Mouse (Mus musculus): Measurements from ENCODE around the gene Gm6583. TPM values are rescaled to one million over a fixed set of nuclear protein-coding genes. Genes with fewer than 3 reads are reported as not detected.
A peak's percentile ranks its signal among the peaks of the same experiment; 100 is the strongest.
"Not testable (repeated sequence)": the region's sequence is repeated elsewhere in the genome, so short reads cannot be mapped to it uniquely, and the experiment has no call there.

Gene Gm6583
- polyA plus RNA-seq, 1 experiment = not detected

GRCm38 (mm10) chr5:112329805-112330564, 25.8 kb downstream of the Gm6583 start:
- no peak for DNase-seq (ENCODE audit: low read depth, low spot score)
- 90% methylated on average over 14 of the region's 14 CpGs for WGBS

GRCm38 (mm10) chr5:112327854-112328253, 28.0 kb downstream of the Gm6583 start:
- WGBS = 89% methylated on average over 15 of the region's 15 CpGs
- no peak for DNase-seq (ENCODE audit: low read depth, low spot score)

GRCm38 (mm10) chr5:112326446-112327009, 29.3 kb downstream of the Gm6583 start:
- 1% methylated on average over 33 of the region's 33 CpGs for WGBS
- no peak for DNase-seq (ENCODE audit: low read depth, low spot score)

GRCm38 (mm10) chr5:112325546-112326445, 30.0 kb downstream of the Gm6583 start, which contains the start of gene Tfip11:
Gene Tfip11 (plus strand): TSS chr5:112326358.
- 5% methylated on average over 48 of the region's 48 CpGs for WGBS

GRCm38 (mm10) chr5:112324637-112325545, 30.9 kb downstream of the Gm6583 start:
- 6% methylated on average over 24 of the region's 24 CpGs for WGBS
- DNase-seq (ENCODE audit: low read depth, low spot score) = no peak

More at GRCm38 (mm10) chr5:112325546-112326445, 30.0 kb downstream of the Gm6583 start, which contains the start of gene Tfip11:
- DNase-seq (ENCODE audit: low read depth, low spot score) = peak; percentile 64

- 87% methylated on average over 6 of the region's 6 CpGs for WGBS
Observed at GRCm38 (mm10) chr5:112323246-112323645, 32.6 kb downstream of the Gm6583 start.

GRCm38 (mm10) chr5:112321376-112321775, 34.5 kb downstream of the Gm6583 start:
- DNase-seq (ENCODE audit: low read depth, low spot score) = no peak
- WGBS = 82% methylated on average over 4 of the region's 4 CpGs

More at GRCm38 (mm10) chr5:112323246-112323645, 32.6 kb downstream of the Gm6583 start:
- no peak for DNase-seq (ENCODE audit: low read depth, low spot score)

- DNase-seq (ENCODE audit: low read depth, low spot score) = no peak
- WGBS = 75% methylated on average over 6 of the region's 6 CpGs
Observed at GRCm38 (mm10) chr5:112320936-112321335, 34.9 kb downstream of the Gm6583 start.

- no peak for DNase-seq (ENCODE audit: low read depth, low spot score)
- WGBS = 63% methylated on average over 5 of the region's 5 CpGs
Observed at GRCm38 (mm10) chr5:112320379-112320778, 35.5 kb downstream of the Gm6583 start.

GRCm38 (mm10) chr5:112319343-112319742, 36.5 kb downstream of the Gm6583 start:
- WGBS = 42% methylated on average over 2 of the region's 2 CpGs
- DNase-seq (ENCODE audit: low read depth, low spot score) = not testable (repeated sequence)

GRCm38 (mm10) chr5:112317328-112317727, 38.5 kb downstream of the Gm6583 start:
- DNase-seq (ENCODE audit: low read depth, low spot score) = no peak
- WGBS = 16% methylated on average over 5 of the region's 5 CpGs

- 85% methylated on average over 5 of the region's 5 CpGs for WGBS
Observed at GRCm38 (mm10) chr5:112316468-112316867, 39.4 kb downstream of the Gm6583 start.

GRCm38 (mm10) chr5:112313222-112313885, 42.5 kb downstream of the Gm6583 start:
- WGBS = 83% methylated on average over 11 of the region's 11 CpGs
- no peak for DNase-seq (ENCODE audit: low read depth, low spot score)

More at GRCm38 (mm10) chr5:112316468-112316867, 39.4 kb downstream of the Gm6583 start:
- DNase-seq (ENCODE audit: low read depth, low spot score) = no peak

GRCm38 (mm10) chr5:112305842-112306241, 50.0 kb downstream of the Gm6583 start:
- no peak for DNase-seq (ENCODE audit: low read depth, low spot score)
- 92% methylated on average over 5 of the region's 5 CpGs for WGBS

Other genes with a start within 250 kb of the Gm6583 start
- gene Cryba4, start 103.5 kb downstream of the Gm6583 start, polyA plus RNA-seq (2012; rRNA removed) = 1.1 and 2.2 TPM in 2 replicates
- gene Crybb1, start 100.2 kb downstream of the Gm6583 start, polyA plus RNA-seq (2012; rRNA removed) = 0.26 and 0.27 TPM in 2 replicates
- 24.6 and 30.4 TPM in 2 replicates for gene Tpst2, start 79.3 kb downstream of the Gm6583 start, polyA plus RNA-seq (2012; rRNA removed)
- 23.7 and 31.6 TPM in 2 replicates for gene Tfip11, start 29.7 kb downstream of the Gm6583 start, polyA plus RNA-seq (2012; rRNA removed)
- gene Srrd, start 13.0 kb downstream of the Gm6583 start, polyA plus RNA-seq (2012; rRNA removed) = 31.3 and 31.4 TPM in 2 replicates
- gene Hps4, start 12.9 kb downstream of the Gm6583 start, polyA plus RNA-seq (2012; rRNA removed) = 31.9 and 43.7 TPM in 2 replicates
- gene Asphd2, start 38.8 kb upstream of the Gm6583 start, polyA plus RNA-seq (2012; rRNA removed) = 2.7 and 2.8 TPM in 2 replicates
- not detected in 2 replicates for gene Gm6588, start 93.4 kb upstream of the Gm6583 start, polyA plus RNA-seq (2012; rRNA removed)
- 0.40 and 0.73 TPM in 2 replicates for gene Sez6l, start 221.2 kb upstream of the Gm6583 start, polyA plus RNA-seq (2012; rRNA removed)